Mouse (Mus musculus) hindbrain, embryonic 13.5 days (tissue): ENCODE data around the gene Olfr462. TPM values are rescaled to one million over a fixed set of nuclear protein-coding genes. Genes with fewer than 3 reads are reported as not detected.
"Not testable (repeated sequence)": the region's sequence is repeated elsewhere in the genome, so short reads cannot be mapped to it uniquely, and the experiment has no call there.

Experiments
- ATAC-seq: fragments of 200-750 bp; cut with Nextera tagmentation; 2 replicates; pipeline ENCODE4 v1.8.0; 2017; ENCODE audit warnings: moderate TSS enrichment; ENCODE audit not compliant: low FRiP score
- H3K27ac ChIP-seq: fragments of 300-500 bp; sonication (generic); 2 replicates; pipeline ENCODE4 v1.5.1; 2015; ENCODE audit warnings: inconsistent platforms, mild to moderate bottlenecking, moderate library complexity
- H3K27me3 ChIP-seq: fragments of 300-500 bp; sonication (generic); 2 replicates; pipeline ENCODE4 v1.6.1; 2015; ENCODE audit warnings: mild to moderate bottlenecking, inconsistent platforms
- H3K36me3 ChIP-seq: fragments of 300-500 bp; sonication (generic); 2 replicates; pipeline ENCODE4 v1.6.1; 2015; ENCODE audit warnings: mild to moderate bottlenecking, inconsistent platforms
- H3K4me1 ChIP-seq: fragments of 300-500 bp; sonication (generic); replicated peaks from 2 replicates; pipeline ENCODE4 v1.6.1; 2015; ENCODE audit warnings: inconsistent platforms
- H3K4me2 ChIP-seq: fragments of 300-500 bp; sonication (generic); 2 replicates; pipeline ENCODE4 v1.6.1; 2015; ENCODE audit warnings: inconsistent platforms, mild to moderate bottlenecking, moderate library complexity
- H3K4me3 ChIP-seq: fragments of 300-500 bp; sonication (generic); 2 replicates; pipeline ENCODE4 v1.5.1; 2015; ENCODE audit warnings: mild to moderate bottlenecking, inconsistent platforms
- H3K9ac ChIP-seq: fragments of 300-500 bp; sonication (generic); 2 replicates; pipeline ENCODE4 v1.6.1; 2015; ENCODE audit warnings: mild to moderate bottlenecking, inconsistent platforms
- H3K9me3 ChIP-seq: fragments of 300-500 bp; sonication (generic); 2 replicates; pipeline ENCODE4 v1.6.1; 2016; ENCODE audit warnings: inconsistent platforms
- WGBS: fragments of 180-500 bp; shearing (Covaris S2); methylation state at CpG from one replicate; pipeline ENCODE4 v1.1.7; 2015; 5-methylcytosine and 5-hydroxymethylcytosine counted together
- polyA plus RNA-seq: library from polyadenylated mRNA; unstranded; fragments of >200 nt; fragmentation: Nextera tagmentation; extraction: Ambion mirVana; gene quantifications from 2 replicates; pipeline ENCODE4 v1.2.1, GENCODE M21; 2015

Olfr462 gene
- polyA plus RNA-seq, 1 experiment from 2014 or later: not detected

GRCm38 (mm10) chr11:87875436-87875835, 16.6 kb downstream of the Olfr462 start, which contains the start of gene Epx:
Gene Epx (minus strand): TSS chr11:87875536.
- Histone ChIP-seq H3K9me3 (no peaks in the 10 kb centered on the region), H3K27me3 (no peaks in the 10 kb centered on the region), H3K27ac (no peak within 1 kb of the TSS), H3K4me3 (no peak within 1 kb of the TSS), H3K4me2 (no peak within 1 kb of the TSS), H3K9ac (no peak within 1 kb of the TSS), H3K4me1 (no peaks in the 10 kb centered on the region), H3K36me3 (no peaks in the 10 kb centered on the region)
- no peak for ATAC-seq
- 86% methylated on average over 6 of the region's 6 CpGs for WGBS

- no peaks in the 10 kb centered on the region for H3K36me3 ChIP-seq
- H3K27ac ChIP-seq: no peak overlapping the region
- 50% methylated on average over 8 of the region's 8 CpGs for WGBS
- no peaks in the 10 kb centered on the region for H3K9me3 ChIP-seq
- no peaks in the 10 kb centered on the region for H3K4me1 ChIP-seq
- ATAC-seq: no peak
- H3K9ac ChIP-seq: no peak overlapping the region
- H3K27me3 ChIP-seq: no peaks in the 10 kb centered on the region
- H3K4me2 ChIP-seq: no peak overlapping the region
- no peak overlapping the region for H3K4me3 ChIP-seq
Observed at GRCm38 (mm10) chr11:87871766-87872165, 20.3 kb downstream of the Olfr462 start.

DNA sequence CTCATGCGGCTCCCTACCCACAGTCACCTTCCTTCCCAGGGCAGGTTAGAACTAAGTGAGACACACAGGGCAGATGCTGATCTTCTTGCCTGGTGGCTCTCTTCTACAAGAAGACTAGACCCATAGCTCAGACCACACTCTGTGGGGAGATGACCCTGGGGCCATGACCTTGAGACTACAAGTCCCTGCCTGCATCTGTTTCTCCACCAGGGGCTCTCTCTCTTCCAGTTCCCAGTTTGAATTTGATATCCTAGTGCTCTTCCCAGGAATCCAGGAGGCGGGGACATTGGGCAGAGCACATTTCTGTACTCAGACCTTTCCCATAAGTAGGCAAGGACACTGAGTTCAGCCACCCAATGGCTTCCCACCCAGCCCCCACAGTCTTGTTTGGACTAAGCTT, 22.0 kb downstream of the Olfr462 start:
- Histone ChIP-seq H3K9ac (no peak overlapping the region), H3K9me3 (no peaks in the 10 kb centered on the region), H3K4me2 (no peak overlapping the region), H3K27me3 (no peaks in the 10 kb centered on the region), H3K36me3 (no peaks in the 10 kb centered on the region), H3K27ac (no peak overlapping the region), H3K4me3 (no peak overlapping the region), H3K4me1 (no peaks in the 10 kb centered on the region)
- ATAC-seq: no peak
- 81% methylated on average over 2 of the region's 2 CpGs for WGBS

GRCm38 (mm10) chr11:87866891-87867290, 25.2 kb downstream of the Olfr462 start:
- whole genome bisulfite sequencing: 89% methylated on average over 1 of the region's 2 CpGs
- not testable (repeated sequence) for H3K27ac ChIP-seq, H3K4me1 ChIP-seq, H3K4me2 ChIP-seq, H3K27me3 ChIP-seq, H3K4me3 ChIP-seq, ATAC-seq, H3K9me3 ChIP-seq, H3K9ac ChIP-seq
- H3K36me3 ChIP-seq: peaks cover 17% of the 10 kb centered on the region

GRCm38 (mm10) chr11:87862805-87863204, 29.3 kb downstream of the Olfr462 start:
- Histone ChIP-seq H3K4me1 (no peaks in the 10 kb centered on the region), H3K4me3 (no peak overlapping the region), H3K4me2 (no peak overlapping the region), H3K27ac (no peak overlapping the region), H3K9ac (peak overlapping the region; percentile 24; the same call in 1 of the 2 replicates), H3K9me3 (no peaks in the 10 kb centered on the region), H3K27me3 (no peaks in the 10 kb centered on the region), H3K36me3 (peaks cover 40% of the 10 kb centered on the region)
- WGBS: 95% methylated on average over 13 of the region's 13 CpGs
- ATAC-seq: no peak

DNA sequence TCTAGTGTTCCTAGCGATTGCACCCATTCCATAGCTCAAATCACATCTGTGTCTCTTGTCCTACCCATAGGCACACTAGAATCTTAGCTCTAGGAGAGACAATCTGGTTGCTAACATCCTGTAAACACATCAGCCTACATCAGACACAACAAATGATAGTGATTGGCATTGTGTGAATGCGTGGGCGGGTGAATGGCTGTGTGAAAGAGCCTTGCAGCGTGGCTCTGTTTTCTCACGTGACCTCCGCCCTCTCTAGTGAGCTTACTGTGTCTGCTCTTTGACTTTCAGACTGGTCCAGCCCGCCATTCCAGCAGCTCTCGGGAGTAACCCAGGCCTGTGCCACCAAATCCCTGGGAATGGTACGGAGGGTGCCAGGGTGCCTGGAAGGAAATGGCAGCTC, 31.6 kb downstream of the Olfr462 start:
- Histone ChIP-seq H3K4me1 (no peaks in the 10 kb centered on the region), H3K27ac (no peak overlapping the region), H3K27me3 (no peaks in the 10 kb centered on the region), H3K4me3 (no peak overlapping the region), H3K4me2 (no peak overlapping the region), H3K9me3 (no peaks in the 10 kb centered on the region), H3K9ac (no peak overlapping the region), H3K36me3 (peaks cover 58% of the 10 kb centered on the region)
- 64% methylated on average over 9 of the region's 9 CpGs for WGBS
- ATAC-seq: no peak

DNA sequence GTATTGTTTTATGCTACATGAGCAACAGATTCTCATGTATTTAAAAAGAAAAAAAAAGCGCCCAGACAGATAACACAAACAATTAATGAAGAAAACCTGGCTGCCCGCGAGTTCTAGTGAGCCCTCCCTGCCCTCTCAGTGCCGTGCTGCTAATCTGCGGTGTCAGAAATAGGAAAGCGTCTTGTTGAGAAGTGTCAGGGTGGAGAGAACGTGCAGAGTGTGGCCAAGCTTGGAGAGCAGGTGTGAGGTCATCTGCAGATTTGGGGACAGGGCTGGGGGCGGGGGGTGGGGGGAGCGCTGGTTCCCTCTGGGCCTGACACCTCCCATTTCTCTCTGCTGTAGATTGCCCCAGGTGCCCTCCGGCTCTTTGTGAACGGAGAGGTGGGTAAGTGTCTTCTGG, 32.8 kb downstream of the Olfr462 start:
- 92% methylated on average over 11 of the region's 11 CpGs for WGBS
- H3K27me3 ChIP-seq: no peaks in the 10 kb centered on the region
- no peak for ATAC-seq

GRCm38 (mm10) chr11:87854550-87854949, 37.5 kb downstream of the Olfr462 start:
- no peak overlapping the region for H3K27ac ChIP-seq
- peaks cover 11% of the 10 kb centered on the region for H3K4me1 ChIP-seq
- no peaks in the 10 kb centered on the region for H3K27me3 ChIP-seq
- WGBS: 93% methylated on average over 7 of the region's 7 CpGs
- no peak for ATAC-seq
- no peak overlapping the region for H3K4me3 ChIP-seq
- H3K9me3 ChIP-seq: no peaks in the 10 kb centered on the region
- no peak overlapping the region for H3K4me2 ChIP-seq
- peaks cover 28% of the 10 kb centered on the region for H3K36me3 ChIP-seq
- H3K9ac ChIP-seq: no peak overlapping the region

More for the DNA sequence above, 32.8 kb downstream of the Olfr462 start:
- Histone ChIP-seq H3K4me3 (no peak overlapping the region), H3K4me2 (no peak overlapping the region), H3K27ac (no peak overlapping the region), H3K4me1 (no peaks in the 10 kb centered on the region), H3K36me3 (peaks cover 58% of the 10 kb centered on the region), H3K9ac (no peak overlapping the region), H3K9me3 (no peaks in the 10 kb centered on the region)

DNA sequence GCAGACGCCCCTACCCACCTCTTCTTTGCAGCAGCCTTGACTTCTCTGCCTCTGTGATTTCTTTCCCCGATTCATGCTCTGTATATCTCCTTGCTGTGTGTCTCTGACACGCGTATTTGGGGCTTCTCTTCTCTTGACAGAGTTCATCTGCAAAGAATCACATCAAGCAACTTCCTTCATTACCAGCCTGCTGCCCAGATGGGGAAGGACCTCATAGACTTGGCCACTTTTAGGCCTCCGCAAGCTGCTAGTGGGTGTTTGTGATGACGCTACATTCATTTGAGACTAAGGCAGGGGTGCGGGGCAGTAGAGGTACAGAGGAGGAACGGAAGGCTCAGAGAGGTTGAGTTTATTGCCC, 38.5 kb downstream of the Olfr462 start:
- WGBS: 38% methylated on average over 8 of the region's 8 CpGs
- Histone ChIP-seq H3K27ac (peak overlapping the region; percentile 85), H3K9me3 (no peaks in the 10 kb centered on the region), H3K4me2 (peak overlapping the region; percentile 80), H3K36me3 (peaks cover 26% of the 10 kb centered on the region), H3K9ac (peak overlapping the region; percentile 77), H3K27me3 (no peaks in the 10 kb centered on the region), H3K4me1 (peaks cover 11% of the 10 kb centered on the region), H3K4me3 (peak overlapping the region; percentile 59)
- peak; percentile 58; the same call in 1 of the 2 replicates for ATAC-seq

GRCm38 (mm10) chr11:87852690-87853596, 39.1 kb downstream of the Olfr462 start, which contains the start of gene Mks1:
Gene Mks1 (plus strand): TSS chr11:87853215.
- peak within 1 kb of the TSS; percentile 59 for H3K4me3 ChIP-seq

DNA sequence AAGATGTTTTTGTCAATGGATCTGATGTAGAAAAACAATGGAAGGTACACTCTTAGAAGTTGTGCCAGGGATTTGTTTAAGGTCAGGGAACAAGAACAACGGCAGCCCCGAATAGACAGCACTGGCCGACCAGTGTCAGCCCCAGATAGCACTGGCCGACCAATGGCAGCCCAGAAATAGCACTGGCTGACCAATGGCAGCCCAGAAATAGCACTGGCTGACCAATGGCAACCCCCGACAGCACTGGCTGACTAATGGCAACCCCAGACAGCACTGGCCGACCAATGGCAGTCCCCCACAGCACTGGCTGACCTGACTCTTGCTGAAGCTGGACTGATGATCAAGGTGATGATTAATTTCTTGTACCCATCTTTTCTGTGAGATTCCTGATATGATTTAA, 44.2 kb downstream of the Olfr462 start:
- Histone ChIP-seq H3K4me2 (no peak overlapping the region), H3K4me1 (peaks cover 5% of the 10 kb centered on the region; the same call in 1 of the 2 replicates), H3K27me3 (no peaks in the 10 kb centered on the region), H3K4me3 (no peak overlapping the region), H3K9ac (no peak overlapping the region), H3K9me3 (no peaks in the 10 kb centered on the region), H3K27ac (no peak overlapping the region), H3K36me3 (no peaks in the 10 kb centered on the region)
- WGBS: 69% methylated on average over 6 of the region's 6 CpGs
- no peak for ATAC-seq

More at GRCm38 (mm10) chr11:87852690-87853596, 39.1 kb downstream of the Olfr462 start, which contains the start of gene Mks1:
- peak; percentile 93 for ATAC-seq
- peaks cover 11% of the 10 kb centered on the region for H3K4me1 ChIP-seq
- no peaks in the 10 kb centered on the region for H3K9me3 ChIP-seq
- H3K27ac ChIP-seq: peak within 1 kb of the TSS; percentile 85
- peak within 1 kb of the TSS; percentile 80 for H3K4me2 ChIP-seq
- H3K9ac ChIP-seq: peak within 1 kb of the TSS; percentile 77
- H3K36me3 ChIP-seq: peaks cover 20% of the 10 kb centered on the region
- WGBS: 5% methylated on average over 40 of the region's 40 CpGs
- H3K27me3 ChIP-seq: no peaks in the 10 kb centered on the region

DNA sequence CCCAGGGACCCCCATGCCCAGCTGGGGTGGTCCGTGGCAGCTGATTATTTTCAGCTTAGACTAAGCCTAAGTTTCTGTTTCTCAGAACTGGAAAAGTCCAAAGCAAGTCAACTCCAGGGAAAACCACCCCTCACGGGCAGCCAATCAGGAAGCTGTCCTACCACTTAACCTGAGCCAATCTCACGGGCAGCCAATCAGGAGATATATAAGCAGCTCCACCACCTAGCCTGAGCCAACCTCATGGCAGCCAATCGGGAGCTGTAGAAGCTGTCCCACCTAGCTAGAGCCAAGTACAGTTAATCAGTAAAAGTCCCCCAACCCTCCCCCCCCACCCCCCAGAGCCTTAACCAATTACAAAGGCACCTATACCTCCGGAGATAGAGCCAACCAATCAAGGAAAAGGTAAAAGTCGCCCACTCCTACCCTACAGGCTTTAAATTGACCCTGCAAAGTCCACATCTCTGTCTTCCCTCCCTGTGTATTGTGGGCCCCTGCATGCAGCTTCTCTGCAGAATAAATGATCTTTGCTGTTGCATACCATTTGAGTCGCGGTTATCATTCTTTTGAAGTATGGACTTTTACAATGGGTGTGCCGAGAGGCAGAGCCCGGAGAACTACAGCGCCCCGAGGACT, 45.0 kb downstream of the Olfr462 start:
- Histone ChIP-seq H3K9ac (no peak overlapping the region), H3K4me3 (no peak overlapping the region), H3K4me1 (no peaks in the 10 kb centered on the region), H3K27me3 (no peaks in the 10 kb centered on the region), H3K27ac (no peak overlapping the region), H3K9me3 (no peaks in the 10 kb centered on the region), H3K36me3 (no peaks in the 10 kb centered on the region), H3K4me2 (no peak overlapping the region)
- ATAC-seq: no peak
- WGBS: 84% methylated on average over 12 of the region's 12 CpGs
